Mouse (Mus musculus): ENCODE data around the gene Gk.

- TF ChIP-seq CTCF (IDR thresholded peaks at IDR 0.05; ENCODE audit: low read depth) (no peak), EP300 (IDR thresholded peaks at IDR 0.05; ENCODE audit: low read depth) (no peak)
These were observed 5.9 kb downstream of the Gk start for GRCm38 (mm10) chrX:85770747-85771146.

All from heart, postnatal 0 days (tissue).